Mouse (Mus musculus) embryonic facial prominence, embryonic 10.5 days (tissue): ENCODE data around the gene Myh7. TPM values are rescaled to one million over a fixed set of nuclear protein-coding genes. Genes with fewer than 3 reads are reported as not detected.
"Not testable (repeated sequence)": the region's sequence is repeated elsewhere in the genome, so short reads cannot be mapped to it uniquely, and the experiment has no call there.

Experiments used
- DNase-seq: peaks from one replicate; pipeline ENCODE4 v3.0.0-alpha.2; 2017; ENCODE audit warnings: low spot score
- H3K27ac ChIP-seq: fragments of 300-500 bp; sonication (generic); replicated peaks from 2 replicates; pipeline ENCODE4 v1.5.1; 2016; ENCODE audit warnings: mild to moderate bottlenecking
- H3K27me3 ChIP-seq: fragments of 300-500 bp; sonication (generic); replicated peaks from 2 replicates; pipeline ENCODE4 v1.6.1; 2016; ENCODE audit warnings: low read depth, mild to moderate bottlenecking; ENCODE audit not compliant: poor library complexity, severe bottlenecking
- H3K36me3 ChIP-seq: fragments of 300-500 bp; sonication (generic); replicated peaks from 2 replicates; pipeline ENCODE4 v1.6.1; 2016; ENCODE audit warnings: mild to moderate bottlenecking, moderate library complexity
- H3K4me1 ChIP-seq: fragments of 300-500 bp; sonication (generic); 2 replicates; pipeline ENCODE4 v1.6.1; 2016
- H3K4me3 ChIP-seq: fragments of 300-500 bp; sonication (generic); 2 replicates; pipeline ENCODE4 v1.5.1; 2016; ENCODE audit warnings: mild to moderate bottlenecking, moderate library complexity
- H3K9me3 ChIP-seq: fragments of 300-500 bp; sonication (generic); 2 replicates; pipeline ENCODE4 v1.6.1; 2016; ENCODE audit warnings: mild to moderate bottlenecking
- WGBS: fragments of 180-500 bp; shearing (Covaris S2); methylation state at CpG from one replicate; pipeline ENCODE4 v1.1.7; 2016; 5-methylcytosine and 5-hydroxymethylcytosine counted together
- polyA plus RNA-seq: library from polyadenylated mRNA; unstranded; fragments of >200 nt; fragmentation: Nextera tagmentation; extraction: Ambion mirVana; gene quantifications from 2 replicates; pipeline ENCODE4 v1.2.1, GENCODE M21; 2016

The Myh7 gene
- polyA plus RNA-seq, 1 experiment from 2014 or later: 1.9 TPM

GRCm38 (mm10) chr14:54961487-54961886, 32.9 kb downstream of the Myh7 start:
- no peaks in the 10 kb centered on the region for H3K27me3 ChIP-seq
- H3K9me3 ChIP-seq: no peaks in the 10 kb centered on the region
- whole genome bisulfite sequencing: 74% methylated on average over 5 of the region's 5 CpGs
- H3K4me1 ChIP-seq: peaks cover 14% of the 10 kb centered on the region
- DNase-seq: no peak
- no peak overlapping the region for H3K27ac ChIP-seq
- no peak overlapping the region for H3K4me3 ChIP-seq
- no peaks in the 10 kb centered on the region for H3K36me3 ChIP-seq

DNA sequence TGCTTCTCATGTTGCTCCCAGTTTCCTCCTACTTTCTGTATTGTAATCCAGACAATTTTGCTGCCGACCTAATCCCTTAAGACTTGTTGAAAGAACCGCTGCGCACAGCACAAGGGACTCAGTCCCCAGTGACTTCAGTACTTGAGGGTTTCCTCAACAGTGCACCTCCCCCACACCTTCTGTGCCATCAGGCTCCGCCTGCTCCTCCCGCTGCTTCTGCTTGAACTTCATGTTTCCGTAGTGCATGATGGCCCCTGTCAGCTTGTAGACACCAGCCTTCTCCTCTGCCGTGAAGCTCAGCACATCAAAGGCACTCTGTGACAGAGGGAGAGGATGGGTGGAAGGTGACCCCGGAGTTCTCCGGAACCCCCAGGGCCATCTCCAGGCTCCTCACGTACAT, 33.7 kb downstream of the Myh7 start:
- Histone ChIP-seq H3K27me3 (no peaks in the 10 kb centered on the region), H3K4me1 (peaks cover 14% of the 10 kb centered on the region), H3K9me3 (no peaks in the 10 kb centered on the region), H3K27ac (no peak overlapping the region), H3K4me3 (no peak overlapping the region), H3K36me3 (no peaks in the 10 kb centered on the region)
- DNase-seq: no peak
- WGBS: 73% methylated on average over 10 of the region's 10 CpGs

DNA sequence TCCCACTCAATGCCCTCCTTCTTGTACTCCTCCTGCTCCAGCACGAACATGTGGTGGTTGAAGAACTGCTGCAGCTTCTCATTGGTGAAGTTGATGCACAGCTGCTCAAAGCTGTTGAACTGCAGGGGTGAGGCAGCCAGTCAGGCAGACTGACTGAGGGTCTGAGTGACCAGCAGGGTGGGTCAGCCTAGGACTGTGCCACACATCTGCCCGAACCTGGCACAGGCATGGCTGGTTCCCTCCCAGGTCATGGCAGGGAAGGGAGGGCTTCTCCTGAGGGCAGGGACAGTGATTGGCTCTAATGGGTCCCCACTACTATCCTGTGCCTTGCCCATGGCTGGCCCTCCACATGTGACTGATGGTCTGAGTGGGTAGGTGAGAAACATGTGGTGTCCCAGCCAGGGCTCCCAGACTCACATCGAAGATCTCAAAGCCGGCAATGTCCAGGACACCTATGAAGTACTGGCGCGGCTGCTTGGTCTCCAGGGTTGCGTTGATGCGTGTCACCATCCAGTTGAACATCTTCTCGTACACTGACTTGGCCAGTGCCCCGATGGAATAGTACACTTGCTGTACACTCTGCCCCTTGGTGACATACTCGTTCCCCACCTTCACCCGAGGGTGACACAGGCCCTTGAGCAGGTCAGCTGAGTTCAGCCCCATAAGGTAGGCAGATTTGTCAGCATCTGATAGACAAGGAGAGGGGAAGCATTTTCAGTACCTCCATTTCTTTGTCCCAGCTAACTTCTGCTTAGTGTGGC, 34.4 kb downstream of the Myh7 start:
- H3K4me3 ChIP-seq, H3K9me3 ChIP-seq, H3K36me3 ChIP-seq, H3K27ac ChIP-seq, H3K27me3 ChIP-seq, DNase-seq: not testable (repeated sequence)
- WGBS: 93% methylated on average over 12 of the region's 12 CpGs
- H3K4me1 ChIP-seq: peaks cover 11% of the 10 kb centered on the region

GRCm38 (mm10) chr14:54959197-54959596, 35.2 kb downstream of the Myh7 start:
- 90% methylated on average over 3 of the region's 3 CpGs for WGBS
- DNase-seq: no peak
- Histone ChIP-seq H3K4me1 (peaks cover 11% of the 10 kb centered on the region), H3K27ac (no peak overlapping the region), H3K27me3 (no peaks in the 10 kb centered on the region), H3K4me3 (no peak overlapping the region), H3K9me3 (no peaks in the 10 kb centered on the region), H3K36me3 (no peaks in the 10 kb centered on the region)

DNA sequence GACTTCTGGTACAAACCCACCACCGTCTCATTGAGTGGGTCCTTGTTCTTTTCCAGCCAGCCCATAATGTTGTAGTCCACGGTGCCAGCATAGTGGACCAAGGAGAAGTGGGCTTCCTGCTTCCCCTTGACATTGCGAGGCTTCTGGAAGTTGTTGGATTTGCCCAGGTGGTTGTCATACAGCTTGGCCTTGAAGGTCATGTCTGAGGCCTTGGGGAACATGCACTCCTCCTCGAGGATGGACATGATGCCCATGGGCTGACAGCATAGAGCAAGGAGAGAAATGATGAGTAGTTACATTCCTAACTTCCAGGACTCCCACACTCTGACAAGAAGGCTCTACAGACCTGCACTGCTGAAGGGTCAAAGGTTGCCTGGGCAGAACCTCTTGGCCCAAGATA, 35.9 kb downstream of the Myh7 start:
- peaks cover 11% of the 10 kb centered on the region for H3K4me1 ChIP-seq
- H3K27ac ChIP-seq: no peak overlapping the region
- H3K9me3 ChIP-seq: no peaks in the 10 kb centered on the region
- H3K36me3 ChIP-seq: no peaks in the 10 kb centered on the region
- WGBS: 84% methylated on average over 4 of the region's 4 CpGs
- H3K27me3 ChIP-seq: no peaks in the 10 kb centered on the region
- no peak overlapping the region for H3K4me3 ChIP-seq
- DNase-seq: no peak

DNA sequence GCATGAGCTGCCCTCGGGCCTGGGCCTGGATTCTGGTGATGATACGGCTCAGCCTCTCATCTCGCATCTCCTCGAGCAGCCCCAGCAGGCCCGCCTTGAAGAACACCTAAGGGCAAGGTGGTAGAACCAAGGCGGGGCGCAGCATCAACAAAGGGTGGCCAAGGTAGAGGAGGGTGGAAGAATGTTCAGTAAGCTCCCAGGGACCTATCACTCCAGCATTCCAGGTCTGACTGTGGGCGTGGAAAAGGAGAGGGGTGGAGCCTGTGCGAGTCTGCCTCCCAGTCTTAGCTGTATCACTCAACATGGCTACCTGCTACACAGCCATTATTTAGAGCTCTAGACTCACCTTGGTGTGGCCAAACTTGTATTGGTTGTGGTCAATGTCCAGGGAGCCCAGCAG, 37.9 kb downstream of the Myh7 start:
- WGBS: 84% methylated on average over 9 of the region's 9 CpGs
- Histone ChIP-seq H3K9me3 (no peaks in the 10 kb centered on the region), H3K4me3 (no peak overlapping the region), H3K36me3 (no peaks in the 10 kb centered on the region), H3K4me1 (peaks cover 11% of the 10 kb centered on the region), H3K27me3 (no peaks in the 10 kb centered on the region), H3K27ac (no peak overlapping the region)
- no peak for DNase-seq

- Histone ChIP-seq H3K4me1 (peaks cover 1% of the 10 kb centered on the region), H3K4me3 (no peak overlapping the region)
- 85% methylated on average over 3 of the region's 3 CpGs for WGBS
These were observed 38.9 kb downstream of the Myh7 start for GRCm38 (mm10) chr14:54955481-54955880.

DNA sequence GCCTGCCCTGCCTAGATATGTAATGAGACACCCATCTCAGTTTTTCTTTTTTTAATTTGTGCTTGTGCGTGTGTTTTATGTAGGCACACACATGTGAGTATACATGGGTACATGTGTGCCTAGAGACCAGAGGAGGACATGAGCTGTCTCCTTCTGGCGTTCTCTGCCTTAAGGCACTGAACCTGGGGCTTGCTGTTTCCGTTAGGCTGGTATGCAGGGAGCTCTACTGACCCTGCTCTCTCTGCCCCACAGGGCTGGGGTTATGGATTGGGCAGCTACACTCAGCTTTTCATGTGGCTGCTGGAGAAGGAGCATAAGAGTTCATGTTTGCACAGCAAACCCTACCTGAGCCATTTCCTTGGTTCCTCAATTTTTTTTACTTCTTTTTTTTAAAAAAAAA, 40.0 kb downstream of the Myh7 start:
- Histone ChIP-seq H3K4me1 (no peaks in the 10 kb centered on the region), H3K4me3 (no peak overlapping the region), H3K36me3 (no peaks in the 10 kb centered on the region), H3K9me3 (no peaks in the 10 kb centered on the region), H3K27ac (no peak overlapping the region), H3K27me3 (peaks cover 10% of the 10 kb centered on the region)
- 79% methylated on average over 3 of the region's 3 CpGs for WGBS
- DNase-seq: no peak

More at GRCm38 (mm10) chr14:54955481-54955880, 38.9 kb downstream of the Myh7 start:
- Histone ChIP-seq H3K27ac (no peak overlapping the region), H3K36me3 (no peaks in the 10 kb centered on the region), H3K27me3 (no peaks in the 10 kb centered on the region), H3K9me3 (no peaks in the 10 kb centered on the region)
- DNase-seq: no peak

- H3K36me3 ChIP-seq: no peaks in the 10 kb centered on the region
- whole genome bisulfite sequencing: 92% methylated on average over 8 of the region's 8 CpGs
- peaks cover 10% of the 10 kb centered on the region for H3K27me3 ChIP-seq
- H3K27ac ChIP-seq: no peak overlapping the region
- no peak for DNase-seq
- no peak overlapping the region for H3K4me3 ChIP-seq
- H3K9me3 ChIP-seq: no peaks in the 10 kb centered on the region
- H3K4me1 ChIP-seq: no peaks in the 10 kb centered on the region
These were observed 40.7 kb downstream of the Myh7 start for GRCm38 (mm10) chr14:54953664-54954206.

- Histone ChIP-seq H3K4me1 (no peaks in the 10 kb centered on the region), H3K9me3 (no peaks in the 10 kb centered on the region), H3K27me3 (peaks cover 10% of the 10 kb centered on the region), H3K4me3 (no peak overlapping the region), H3K27ac (no peak overlapping the region), H3K36me3 (no peaks in the 10 kb centered on the region)
- no peak for DNase-seq
- 92% methylated on average over 6 of the region's 6 CpGs for WGBS
These were observed 42.8 kb downstream of the Myh7 start for GRCm38 (mm10) chr14:54951587-54951986.

DNA sequence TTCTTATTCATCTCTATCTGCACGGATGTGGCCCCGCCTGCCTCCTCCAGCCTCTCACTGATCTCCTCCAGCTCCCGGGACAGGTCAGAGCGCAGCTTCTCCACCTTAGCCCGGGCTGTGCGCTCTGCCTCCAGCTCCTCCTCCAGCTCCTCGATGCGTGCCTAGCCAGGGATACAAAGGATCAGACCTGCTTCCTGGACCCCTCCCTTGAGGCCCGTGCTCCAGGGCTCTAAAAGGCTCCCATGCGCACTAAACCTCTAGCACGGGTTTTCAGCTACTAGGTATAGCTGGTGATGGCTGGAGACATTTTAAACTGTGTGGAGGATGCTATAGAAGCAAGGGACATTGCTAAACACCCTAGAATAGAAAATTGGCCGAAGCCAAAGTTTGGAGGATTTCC, 43.9 kb downstream of the Myh7 start:
- no peak overlapping the region for H3K4me3 ChIP-seq
- H3K27me3 ChIP-seq: peaks cover 10% of the 10 kb centered on the region
- H3K27ac ChIP-seq: no peak overlapping the region
- no peaks in the 10 kb centered on the region for H3K4me1 ChIP-seq
- H3K9me3 ChIP-seq: no peaks in the 10 kb centered on the region
- WGBS: 62% methylated on average over 12 of the region's 12 CpGs
- DNase-seq: no peak
- H3K36me3 ChIP-seq: no peaks in the 10 kb centered on the region

GRCm38 (mm10) chr14:54948781-54949180, 45.6 kb downstream of the Myh7 start:
- H3K27me3 ChIP-seq: peaks cover 10% of the 10 kb centered on the region
- H3K27ac ChIP-seq: no peak overlapping the region
- no peaks in the 10 kb centered on the region for H3K36me3 ChIP-seq
- no peaks in the 10 kb centered on the region for H3K9me3 ChIP-seq
- no peak overlapping the region for H3K4me3 ChIP-seq
- no peak for DNase-seq
- 87% methylated on average over 9 of the region's 9 CpGs for WGBS
- H3K4me1 ChIP-seq: no peaks in the 10 kb centered on the region

DNA sequence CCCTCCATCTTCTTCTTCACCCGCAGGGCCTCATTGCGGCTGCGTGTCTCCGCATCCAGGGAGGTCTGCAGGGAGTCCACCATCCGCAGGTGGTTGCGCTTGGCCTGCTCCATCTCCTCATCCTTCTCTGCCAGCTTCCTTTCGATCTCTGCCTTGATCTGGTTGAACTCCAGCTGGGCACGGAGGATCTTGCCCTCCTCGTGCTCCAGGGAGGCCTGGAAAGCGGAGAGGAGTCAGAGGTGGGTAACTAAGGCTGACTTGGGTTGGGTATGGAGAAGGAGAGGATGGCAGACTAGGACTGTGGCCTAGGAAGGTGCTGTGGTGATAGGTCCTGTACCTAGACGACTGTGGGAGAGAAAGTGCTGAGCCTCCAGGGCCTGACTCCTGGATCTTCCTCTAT, 47.4 kb downstream of the Myh7 start:
- H3K27ac ChIP-seq, H3K4me3 ChIP-seq, H3K9me3 ChIP-seq, H3K36me3 ChIP-seq, H3K4me1 ChIP-seq, DNase-seq: not testable (repeated sequence)
- WGBS: 87% methylated on average over 11 of the region's 11 CpGs
- H3K27me3 ChIP-seq: peaks cover 10% of the 10 kb centered on the region
